Mouse (Mus musculus) monocyte, adult 59 days (primary cell): Measurements from ENCODE around the gene H2-Q2. TPM values are rescaled to one million over a fixed set of nuclear protein-coding genes. Genes with fewer than 3 reads are reported as not detected.

Experiments used
- total RNA-seq, 2 experiments: library from RNA; stranded (reverse); gene quantifications; one replicate each; pipeline ENCODE4 v1.2.4; 2023

Gene H2-Q2
- 10 to 100 TPM; 11.6 to 12.7 TPM for total RNA-seq

DNA sequence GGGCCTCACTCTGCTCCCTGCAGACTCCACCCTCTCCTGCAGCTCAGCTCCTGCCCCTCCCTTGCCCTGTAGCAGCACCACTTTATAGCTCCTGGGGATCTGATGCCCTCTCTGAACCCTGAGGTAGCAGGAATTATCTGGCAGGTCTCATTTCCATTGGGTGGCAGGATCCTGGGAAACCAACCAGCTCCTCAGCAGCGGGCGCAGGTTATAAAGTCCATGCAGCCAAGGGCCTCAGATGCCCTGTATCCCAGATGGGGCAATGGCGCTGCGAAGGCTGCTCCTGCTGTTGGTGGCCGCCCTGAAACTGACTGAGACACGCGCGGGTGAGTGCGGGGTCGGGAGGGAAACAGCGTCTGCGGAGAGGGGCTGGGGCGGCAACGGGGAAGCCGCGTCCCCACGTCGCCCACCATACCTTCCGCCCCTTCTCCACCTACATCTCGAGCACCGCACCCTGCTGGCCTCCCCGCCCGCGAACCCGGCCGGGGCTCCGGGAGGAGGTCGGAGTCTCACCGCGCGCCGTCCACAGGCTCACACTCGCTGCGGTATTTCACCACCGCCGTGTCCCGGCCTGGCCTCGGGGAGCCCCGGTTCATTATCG, at the start of gene H2-Q2:
Gene H2-Q2, plus strand, starts transcription at position 172 of the 601 bp plus-strand sequence.

DNA sequence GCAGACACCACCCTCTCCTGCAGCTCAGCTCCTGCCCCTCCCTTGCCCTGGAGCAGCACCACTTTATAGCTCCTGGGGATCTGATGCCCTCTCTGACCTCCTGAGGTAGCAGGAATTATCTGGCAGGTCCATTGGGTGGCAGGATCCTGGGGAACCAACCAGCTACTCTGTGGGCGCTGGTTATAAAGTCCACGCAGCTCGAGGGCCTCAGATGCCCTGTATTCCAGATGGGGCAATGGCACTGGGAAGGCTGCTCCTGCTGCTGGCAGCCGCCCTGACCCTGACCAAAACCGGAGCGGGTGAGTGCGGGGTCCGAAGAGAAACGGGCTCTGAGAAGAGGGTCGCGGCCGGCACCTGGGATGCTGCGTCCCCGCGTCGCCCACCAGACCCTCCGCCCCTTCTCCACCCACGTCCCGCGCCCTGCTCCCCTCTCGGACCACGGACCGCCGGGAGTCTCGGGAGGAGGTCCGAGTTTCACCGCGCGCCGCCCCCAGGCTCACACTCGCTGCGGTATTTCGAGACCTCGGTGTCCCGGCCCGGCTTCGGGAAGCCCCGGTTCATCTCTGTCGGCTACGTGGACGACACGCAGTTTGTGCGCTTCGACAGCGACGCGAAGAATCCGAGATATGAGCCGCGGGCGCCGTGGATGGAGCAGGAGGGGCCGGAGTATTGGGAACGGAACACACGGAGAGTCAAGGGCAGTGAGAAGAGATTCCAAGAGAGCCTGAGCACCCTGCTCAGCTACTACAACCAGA, 21.5 kb upstream of the H2-Q2 start, which contains the start of gene H2-Q1:
Gene H2-Q1, plus strand, starts transcription at position 79 of the 755 bp plus-strand sequence.

DNA sequence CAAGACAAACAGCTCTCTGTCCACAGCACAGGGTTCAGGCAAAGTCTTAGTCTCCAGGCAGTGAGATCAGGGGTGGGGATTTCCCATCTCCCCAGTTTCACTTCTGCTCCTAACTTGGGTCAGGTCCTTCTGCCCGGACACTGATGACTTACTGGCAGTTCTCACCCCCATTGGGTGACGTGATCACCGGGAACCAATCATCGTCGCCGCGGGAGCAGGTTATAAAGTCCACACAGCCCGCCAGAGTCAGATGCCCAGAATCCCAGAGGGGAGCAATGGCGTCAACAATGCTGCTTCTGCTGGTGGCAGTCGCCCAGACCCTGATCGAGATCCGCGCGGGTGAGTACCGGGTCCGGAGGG, 37.3 kb downstream of the H2-Q2 start, which contains the start of gene H2-Q4:
Gene H2-Q4, plus strand, starts transcription at position 249 of the 360 bp plus-strand sequence.

Other genes with a start within 250 kb of the H2-Q2 start
- gene Ly6g5c, start 234.0 kb upstream of the H2-Q2 start, total RNA-seq, result not detected
- under 1 TPM; 0.42 to 0.61 TPM for gene Ly6g5b, start 226.8 kb upstream of the H2-Q2 start, total RNA-seq
- gene Gpank1, start 220.8 kb upstream of the H2-Q2 start, total RNA-seq, result 10 to 100 TPM; 22.2 to 30.3 TPM
- gene Csnk2b, start 220.2 kb upstream of the H2-Q2 start, total RNA-seq, result 100 to 1,000 TPM; 133 to 155 TPM
- 10 to 100 TPM; 15.5 to 25.3 TPM for gene D17H6S53E, start 215.9 kb upstream of the H2-Q2 start, total RNA-seq
- not detected for gene Apom, start 210.2 kb upstream of the H2-Q2 start, total RNA-seq
- 100 to 1,000 TPM; 324 to 360 TPM for gene Bag6, start 207.1 kb upstream of the H2-Q2 start, total RNA-seq
- 100 to 1,000 TPM; 227 to 228 TPM for gene Prrc2a, start 177.3 kb upstream of the H2-Q2 start, total RNA-seq
- gene Aif1, start 166.2 kb upstream of the H2-Q2 start, total RNA-seq, result 100 to 1,000 TPM; 172 to 206 TPM
- 100 to 1,000 TPM; 935 to 974 TPM for gene Lst1, start 153.8 kb upstream of the H2-Q2 start, total RNA-seq
- gene Ltb, start 147.8 kb upstream of the H2-Q2 start, total RNA-seq, result 10 to 100 TPM; 72.7 to 86.4 TPM
- 10 to 100 TPM; 57.3 to 92.8 TPM for gene Tnf, start 140.2 kb upstream of the H2-Q2 start, total RNA-seq
- gene Lta, start 136.9 kb upstream of the H2-Q2 start, total RNA-seq, result not detected
- gene Gm16181, start 121.4 kb upstream of the H2-Q2 start, total RNA-seq, result 1 to 10 TPM in 1 of 2 experiments, not detected in 1; 1.3 TPM
- gene Atp6v1g2, start 108.6 kb upstream of the H2-Q2 start, total RNA-seq, result 1 to 10 TPM; 1.8 to 4.2 TPM
- gene Nfkbil1, start 106.5 kb upstream of the H2-Q2 start, total RNA-seq, result 10 to 100 TPM; 13.1 to 13.4 TPM
- gene Ddx39b, start 100.5 kb upstream of the H2-Q2 start, total RNA-seq, result 100 to 1,000 TPM; 243 to 247 TPM
- gene H2-D1, start 79.5 kb upstream of the H2-Q2 start, total RNA-seq, result 1,000 to 10,000 TPM; 2,563 to 2,615 TPM
- 10 to 100 TPM; 10.2 to 13.7 TPM for gene H2-Q1, start 21.8 kb upstream of the H2-Q2 start, total RNA-seq
- gene H2-Q4, start 37.4 kb downstream of the H2-Q2 start, total RNA-seq, result 100 to 1,000 TPM; 176 to 190 TPM
- 10 to 100 TPM; 75.0 to 75.5 TPM for gene H2-Q6, start 82.6 kb downstream of the H2-Q2 start, total RNA-seq
- gene H2-Q7, start 96.9 kb downstream of the H2-Q2 start, total RNA-seq, result 10 to 100 TPM; 83.8 to 92.9 TPM
- 10 to 100 TPM; 48.7 to 55.0 TPM for gene H2-Q10, start 127.8 kb downstream of the H2-Q2 start, total RNA-seq
- under 1 TPM; 0.79 to 0.97 TPM for gene Pou5f1, start 163.8 kb downstream of the H2-Q2 start, total RNA-seq
- 1 to 10 TPM; 5.3 to 6.3 TPM for gene Tcf19, start 174.6 kb downstream of the H2-Q2 start, total RNA-seq
- 1 to 10 TPM; 5.1 to 6.4 TPM for gene Cchcr1, start 174.9 kb downstream of the H2-Q2 start, total RNA-seq
- gene Psors1c2, start 191.0 kb downstream of the H2-Q2 start, total RNA-seq, result not detected
- gene Cdsn, start 209.9 kb downstream of the H2-Q2 start, total RNA-seq, result not detected
- gene 2300002M23Rik, start 225.2 kb downstream of the H2-Q2 start, total RNA-seq, result not detected